Mouse (Mus musculus): ENCODE measurements around the gene Gm7029. TPM values are rescaled to one million over a fixed set of nuclear protein-coding genes. Genes with fewer than 3 reads are reported as not detected.

Gene Gm7029
- total RNA-seq, 2 experiments from 2014 or later, result not detected

Small RNA genes lying within 50 kb of the gene (microRNA-seq; reads per million reads assigned to microRNA genes)
- not detected for gene Gm27740

Other genes with a start within 250 kb of the Gm7029 start
- gene Zfp414, start 244.7 kb upstream of the Gm7029 start, total RNA-seq (2021), result 10 to 100 TPM; 46.5 to 47.5 TPM
- gene Pram1, start 235.8 kb upstream of the Gm7029 start, total RNA-seq (2021), result under 1 TPM; 0.26 to 0.47 TPM
- gene Hnrnpm, start 187.0 kb upstream of the Gm7029 start, total RNA-seq (2021), result 100 to 1,000 TPM; 113 to 115 TPM
- 10 to 100 TPM; 81.5 to 82.1 TPM for gene March2, start 155.2 kb upstream of the Gm7029 start, total RNA-seq (2021)
- 100 to 1,000 TPM; 336 to 350 TPM for gene Rab11b, start 113.3 kb upstream of the Gm7029 start, total RNA-seq (2021)
- 1 to 10 TPM; 5.2 to 9.1 TPM for gene Angptl4, start 92.0 kb upstream of the Gm7029 start, total RNA-seq (2021)
- gene Kank3, start 63.3 kb upstream of the Gm7029 start, total RNA-seq (2021), result 10 to 100 TPM; 37.9 to 38.2 TPM
- 100 to 1,000 TPM; 861 to 875 TPM for gene Rps28, start 49.3 kb upstream of the Gm7029 start, total RNA-seq (2021)
- gene Ndufa7, start 49.3 kb upstream of the Gm7029 start, total RNA-seq (2021), result 100 to 1,000 TPM; 225 to 228 TPM
- 10 to 100 TPM; 24.1 to 26.4 TPM for gene Cd320, start 30.7 kb upstream of the Gm7029 start, total RNA-seq (2021)
- gene Kifc1, start 16.8 kb downstream of the Gm7029 start, total RNA-seq (2021), result 1 to 10 TPM; 3.9 to 7.1 TPM
- gene Platr17, start 31.3 kb downstream of the Gm7029 start, total RNA-seq (2021), result 1 to 10 TPM; 1.2 TPM
- 10 to 100 TPM; 26.5 to 28.1 TPM for gene Daxx, start 35.6 kb downstream of the Gm7029 start, total RNA-seq (2021)
- gene Tapbp, start 42.1 kb downstream of the Gm7029 start, total RNA-seq (2021), result 10 to 100 TPM; 33.0 to 34.7 TPM
- gene Zbtb22, start 42.1 kb downstream of the Gm7029 start, total RNA-seq (2021), result 10 to 100 TPM; 35.0 to 35.8 TPM
- gene Rgl2, start 55.7 kb downstream of the Gm7029 start, total RNA-seq (2021), result 10 to 100 TPM; 67.1 to 68.4 TPM
- 10 to 100 TPM; 89.2 to 96.1 TPM for gene Pfdn6, start 66.5 kb downstream of the Gm7029 start, total RNA-seq (2021)
- gene Wdr46, start 66.8 kb downstream of the Gm7029 start, total RNA-seq (2021), result 10 to 100 TPM; 20.5 to 20.9 TPM
- gene B3galt4, start 77.7 kb downstream of the Gm7029 start, total RNA-seq (2021), result 1 to 10 TPM; 5.2 to 9.8 TPM
- gene Vps52, start 82.0 kb downstream of the Gm7029 start, total RNA-seq (2021), result 10 to 100 TPM; 71.3 to 77.5 TPM
- gene Rps18, start 82.2 kb downstream of the Gm7029 start, total RNA-seq (2021), result 100 to 1,000 TPM; 440 to 443 TPM
- gene H2-K1, start 126.5 kb downstream of the Gm7029 start, total RNA-seq (2021), result 10 to 100 TPM; 10.6 to 11.8 TPM
- gene Ring1, start 150.8 kb downstream of the Gm7029 start, total RNA-seq (2021), result 10 to 100 TPM; 23.2 to 24.9 TPM
- 10 to 100 TPM; 29.7 to 32.0 TPM for gene H2-Ke6, start 154.2 kb downstream of the Gm7029 start, total RNA-seq (2021)
- 100 to 1,000 TPM in 1 of 2 experiments, 10 to 100 TPM in 1; 90.7 to 101 TPM for gene Slc39a7, start 157.8 kb downstream of the Gm7029 start, total RNA-seq (2021)
- 10 to 100 TPM; 74.8 to 78.7 TPM for gene Rxrb, start 158.0 kb downstream of the Gm7029 start, total RNA-seq (2021)
- 10 to 100 TPM; 12.2 to 14.3 TPM for gene Col11a2, start 165.6 kb downstream of the Gm7029 start, total RNA-seq (2021)
- under 1 TPM in 1 of 2 experiments, not detected in 1; 0.55 TPM for gene H2-Oa, start 218.5 kb downstream of the Gm7029 start, total RNA-seq (2021)
- 10 to 100 TPM; 26.6 to 27.7 TPM for gene H2-DMa, start 245.7 kb downstream of the Gm7029 start, total RNA-seq (2021)
- 100 to 1,000 TPM; 266 to 271 TPM for gene Brd2, start 248.8 kb downstream of the Gm7029 start, total RNA-seq (2021)

All from left cerebral cortex, postnatal 10 days (tissue).